Mouse (Mus musculus) olfactory bulb, adult 2 months (tissue): ENCODE data around the gene Rapgef5.

ENCODE experiments used
- CTCF ChIP-seq: fragments of 200-500 bp; IDR thresholded peaks from 2 replicates; pipeline ENCODE4 v1.5.1; 2012; ENCODE audit warnings: low read depth, mild to moderate bottlenecking, low read length, moderate library complexity; ENCODE audit not compliant: insufficient read depth
- POLR2A ChIP-seq: fragments of 200-500 bp; IDR thresholded peaks from 2 replicates; pipeline ENCODE4 v1.6.1; 2012; ENCODE audit warnings: mild to moderate bottlenecking, low read depth, low read length, moderate library complexity; ENCODE audit not compliant: insufficient read depth

GRCm38 (mm10) chr12:117589186-117589585 lies 72.9 kb downstream of the Rapgef5 start:
- TF ChIP-seq POLR2A (no peak), CTCF (no peak)
